Mouse (Mus musculus) spleen, postnatal 14 days (tissue): Measurements from ENCODE around the gene Gm9913.

Experiments
- DNase-seq, 2 experiments: peaks; one replicate each; pipeline ENCODE4 v3.0.0; 2021 to 2022; ENCODE audit warnings: low spot score in 2 of 2

Gene Gm9913

GRCm38 (mm10) chr2:125496696-125497095, 8.2 kb upstream of the Gm9913 start:
- no peak for DNase-seq

- DNase-seq = no peak
Observed at GRCm38 (mm10) chr2:125498216-125498615, 6.7 kb upstream of the Gm9913 start.

- no peak for DNase-seq
Observed at GRCm38 (mm10) chr2:125501526-125501925, 3.4 kb upstream of the Gm9913 start.

GRCm38 (mm10) chr2:125505746-125506315, 942 bp downstream of the Gm9913 start:
- DNase-seq = no peak

- no peak for DNase-seq
Observed at GRCm38 (mm10) chr2:125506316-125507054, 1.6 kb downstream of the Gm9913 start.

GRCm38 (mm10) chr2:125507893-125508292, 3.0 kb downstream of the Gm9913 start, which contains the start of gene Fbn1:
Fbn1 (minus strand) TSS chr2:125507993.
- no peak for DNase-seq

GRCm38 (mm10) chr2:125508381-125508780, 3.5 kb downstream of the Gm9913 start:
- DNase-seq = no peak

- no peak for DNase-seq
Observed at GRCm38 (mm10) chr2:125510752-125511151, 5.9 kb downstream of the Gm9913 start.

- no peak for DNase-seq
Observed at GRCm38 (mm10) chr2:125511898-125512297, 7.0 kb downstream of the Gm9913 start.

- DNase-seq = no peak
Observed at GRCm38 (mm10) chr2:125512544-125512943, 7.7 kb downstream of the Gm9913 start.

GRCm38 (mm10) chr2:125514391-125514790, 9.5 kb downstream of the Gm9913 start:
- no peak for DNase-seq

GRCm38 (mm10) chr2:125515291-125516057, 10.6 kb downstream of the Gm9913 start:
- DNase-seq = no peak

- DNase-seq = no peak
Observed at GRCm38 (mm10) chr2:125516594-125516993, 11.7 kb downstream of the Gm9913 start.

GRCm38 (mm10) chr2:125525484-125525883, 20.6 kb downstream of the Gm9913 start:
- no peak for DNase-seq

- no peak for DNase-seq
Observed at GRCm38 (mm10) chr2:125526566-125526965, 21.7 kb downstream of the Gm9913 start.

GRCm38 (mm10) chr2:125530665-125531064, 25.8 kb downstream of the Gm9913 start:
- DNase-seq = no peak

- no peak for DNase-seq
Observed at GRCm38 (mm10) chr2:125539640-125540039, 34.8 kb downstream of the Gm9913 start.

- no peak for DNase-seq
Observed at GRCm38 (mm10) chr2:125540579-125540978, 35.7 kb downstream of the Gm9913 start.

- DNase-seq = no peak
Observed at GRCm38 (mm10) chr2:125541451-125541850, 36.6 kb downstream of the Gm9913 start.

GRCm38 (mm10) chr2:125543646-125544045, 38.8 kb downstream of the Gm9913 start:
- no peak for DNase-seq

GRCm38 (mm10) chr2:125544986-125545385, 40.1 kb downstream of the Gm9913 start:
- no peak for DNase-seq

GRCm38 (mm10) chr2:125548806-125549578, 44.1 kb downstream of the Gm9913 start:
- DNase-seq = no peak
